Mouse (Mus musculus): ENCODE data around the gene Zfp386.
A peak's percentile ranks its signal among the peaks of the same experiment; 100 is the strongest.

Gene Zfp386

GRCm38 (mm10) chr12:116089836-116090235 is 42.3 kb downstream of the Zfp386 start:
- peak; percentile 92 for DNase-seq (ENCODE audit: low read depth, low spot score)

- DNase-seq (ENCODE audit: low read depth, low spot score): no peak
Measured at GRCm38 (mm10) chr12:116094765-116095555, 47.4 kb downstream of the Zfp386 start.

- peak; percentile 84 for DNase-seq (ENCODE audit: low read depth, low spot score)
Measured at GRCm38 (mm10) chr12:116096361-116096904, 48.9 kb downstream of the Zfp386 start.

- DNase-seq (ENCODE audit: low read depth, low spot score): no peak
Measured at GRCm38 (mm10) chr12:116097166-116097565, 49.6 kb downstream of the Zfp386 start.

- no peak for DNase-seq (ENCODE audit: low read depth, low spot score)
Measured at GRCm38 (mm10) chr12:116101945-116102344, 54.4 kb downstream of the Zfp386 start.

GRCm38 (mm10) chr12:116109451-116110353 is 62.2 kb downstream of the Zfp386 start:
- peak; percentile 22 for DNase-seq (ENCODE audit: low read depth, low spot score)

- no peak for DNase-seq (ENCODE audit: low read depth, low spot score)
Measured at GRCm38 (mm10) chr12:116111007-116111694, 63.6 kb downstream of the Zfp386 start.
